Mouse (Mus musculus) ES-Bruce4 (cell line): ENCODE measurements at regions not wholly inside any gene's neighbourhood (a gene's known extent, or its start where the extent isn't known, plus 50 kb on each side); places are given as distances from the start of the nearest gene placed in this dataset.

Source experiments
- CTCF ChIP-seq: IDR thresholded peaks from one replicate; pipeline ENCODE4 v1.8.1; 2011; ENCODE audit warnings: low read depth, low read length
- POLR2A ChIP-seq: IDR thresholded peaks from one replicate; pipeline ENCODE4 v1.8.1; 2011; ENCODE audit warnings: low read length; ENCODE audit not compliant: insufficient read depth

GRCm38 (mm10) chr8:115420131-115420530, 287.5 kb downstream of the Maf start:
- TF ChIP-seq POLR2A (no peak), CTCF (no peak)
